Mouse (Mus musculus) adrenal gland (tissue): ENCODE measurements around the gene Zfp365.

ENCODE experiments used
- intact Hi-C: fragments of 180-260 bp; cut with DNase I; formaldehyde crosslinking; loops from one replicate; pipeline ENCODE4 v1.15.1; 2025
- long read RNA-seq, 2 experiments: library from polyadenylated mRNA; unstranded; transcript quantifications; one replicate each; pipeline ENCODE4 v2.0.0; 2020; ENCODE audit warnings: borderline replicate concordance in 1 of 2; ENCODE audit not compliant: insufficient replicate concordance in 1 of 2

The Zfp365 gene
- long read RNA-seq, experiment 1, partial matches to known transcripts = 0 of 1 reads
- long read RNA-seq, experiment 1, other reads (novel, unspliced or antisense) = 1 of 1 reads
- long read RNA-seq, experiment 2 = 0 reads

DNA sequence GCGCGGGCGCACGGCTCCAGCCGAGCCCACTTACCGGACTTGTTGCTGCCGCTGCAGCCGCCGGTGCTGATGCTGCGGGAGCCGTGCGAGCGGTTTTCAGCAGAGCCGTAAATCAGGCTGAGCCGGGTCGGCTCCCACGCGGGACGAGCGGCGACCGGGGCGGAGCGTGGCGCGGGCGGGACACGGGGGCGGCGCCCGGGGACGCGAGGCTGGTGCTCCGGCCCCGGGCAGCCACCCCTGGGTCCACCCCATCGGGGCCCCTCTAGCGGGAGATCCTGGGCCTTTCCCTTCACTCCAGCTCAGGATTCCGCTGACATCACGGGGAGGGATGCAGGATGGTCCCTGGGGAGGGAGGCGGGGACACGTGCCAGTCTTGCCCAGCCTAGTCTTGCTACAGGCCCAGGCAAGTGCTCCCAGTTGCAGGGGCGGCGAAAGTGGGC, at the start of gene Zfp365:
Gene Zfp365 (minus strand): TSS at position 326 of the 440 bp plus-strand sequence.
- intact Hi-C loops = no loop called here

DNA sequence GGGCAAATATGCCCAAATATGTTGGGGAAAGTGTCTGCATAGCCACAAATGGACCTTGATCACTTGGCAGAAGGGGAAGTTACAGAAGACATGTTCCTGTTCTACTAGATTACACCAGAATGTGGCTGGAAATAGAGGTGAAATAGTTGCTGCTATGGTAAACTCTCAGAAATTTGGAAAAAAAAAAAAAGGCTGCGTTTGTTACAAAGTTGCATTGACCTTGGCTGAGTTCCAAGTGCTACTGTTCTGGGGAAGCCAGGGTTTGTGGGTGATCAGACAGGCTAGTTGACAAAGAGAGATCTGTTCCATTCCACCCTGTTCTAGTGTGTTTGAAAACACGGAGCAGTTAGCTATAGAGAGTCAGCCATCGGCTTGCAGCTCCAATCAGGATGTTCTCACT, 47.5 kb upstream of the Zfp365 start:
- intact Hi-C loops = no loop called here

DNA sequence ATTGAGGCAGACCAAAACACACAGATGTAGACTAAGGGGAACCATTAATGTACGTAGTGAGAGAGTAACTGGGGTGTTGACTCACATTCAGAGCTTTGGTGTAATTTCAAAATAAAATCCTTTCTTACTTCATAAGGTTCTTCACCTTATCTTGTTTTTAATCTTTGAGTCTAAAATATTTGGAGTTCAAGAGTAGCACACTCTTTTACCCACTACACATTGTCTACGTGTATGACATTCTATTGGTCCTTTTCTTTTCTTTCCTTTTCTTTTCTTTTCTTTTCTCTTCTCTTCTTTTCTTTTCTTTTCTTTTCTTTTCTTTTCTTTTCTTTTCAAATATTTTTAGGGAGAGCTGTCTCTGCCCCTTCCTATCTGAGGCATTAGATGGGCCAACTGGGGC, 43.5 kb upstream of the Zfp365 start:
- intact Hi-C loops = no loop called here

DNA sequence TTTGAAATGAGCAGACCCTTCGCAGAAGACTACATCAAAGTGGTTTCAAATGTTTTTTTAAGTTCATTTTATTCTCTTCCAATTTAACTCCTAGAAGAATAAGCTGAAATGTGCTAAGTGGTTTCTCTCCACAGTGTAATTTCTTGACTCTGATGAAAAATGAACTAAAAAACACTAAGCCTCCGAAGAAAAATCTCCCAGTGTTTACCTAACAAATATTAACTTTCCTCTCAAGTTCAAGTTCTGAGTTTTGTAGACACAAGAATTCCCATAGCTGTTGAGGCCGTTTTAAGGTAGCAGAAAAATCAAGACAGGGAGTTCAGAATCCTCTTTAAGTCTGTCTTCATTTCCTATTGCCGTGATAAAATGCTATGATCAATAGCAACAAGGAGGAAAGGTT, 39.2 kb upstream of the Zfp365 start:
- intact Hi-C loops = no loop called here

DNA sequence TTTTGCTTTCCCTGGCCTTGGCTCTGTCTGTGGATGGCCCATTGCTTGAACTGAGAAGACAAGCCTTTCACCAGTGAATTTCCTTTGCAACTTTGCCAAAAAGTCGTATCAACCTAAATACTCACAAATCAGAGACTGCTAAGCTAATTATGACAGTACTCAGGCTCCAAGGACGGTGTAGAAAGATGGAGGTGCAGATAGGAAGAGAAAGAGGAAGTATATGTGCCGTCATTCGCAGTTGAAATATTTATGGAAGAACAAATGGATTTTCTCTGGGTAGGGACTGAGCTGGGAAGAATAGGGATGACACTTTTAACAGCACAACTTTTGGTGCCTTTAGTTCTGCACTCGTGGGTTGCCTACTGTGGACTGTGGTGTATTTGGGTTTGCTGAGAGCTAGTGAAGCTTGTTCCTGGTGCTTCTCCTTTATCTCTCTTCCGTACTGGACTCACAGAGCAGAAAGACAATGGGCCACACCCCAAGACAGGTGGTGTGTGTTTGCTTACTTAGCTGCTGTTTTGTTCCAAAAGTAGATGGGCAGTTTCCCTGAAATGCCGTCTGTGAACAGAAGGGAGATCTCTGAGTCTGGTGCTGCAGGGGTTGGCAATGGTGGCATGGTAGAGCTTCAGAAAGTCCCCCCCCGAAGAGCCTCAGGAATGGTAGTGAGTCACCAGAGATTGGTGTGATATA, 37.7 kb upstream of the Zfp365 start:
- intact Hi-C loops = no loop called here

DNA sequence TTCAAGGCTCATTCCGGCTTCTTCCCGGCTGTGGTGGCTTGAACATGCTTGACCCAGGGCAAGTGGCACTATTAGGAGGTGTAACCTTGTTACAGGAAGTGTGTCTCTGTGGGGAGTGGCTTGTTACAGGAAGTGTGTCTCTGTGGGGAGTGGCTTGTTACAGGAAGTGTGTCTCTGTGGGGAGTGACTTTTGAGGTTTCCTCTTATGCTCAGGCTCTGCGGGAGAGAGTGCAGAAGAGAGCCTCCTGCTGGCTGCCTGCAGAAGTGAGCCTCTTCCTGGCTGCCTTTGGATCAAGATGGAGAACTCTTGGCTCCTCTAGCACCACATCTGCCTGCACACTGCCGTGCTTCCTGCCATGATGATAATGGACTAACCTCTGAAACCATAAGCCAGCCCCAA, 31.1 kb upstream of the Zfp365 start:
- intact Hi-C loops = no loop called here

DNA sequence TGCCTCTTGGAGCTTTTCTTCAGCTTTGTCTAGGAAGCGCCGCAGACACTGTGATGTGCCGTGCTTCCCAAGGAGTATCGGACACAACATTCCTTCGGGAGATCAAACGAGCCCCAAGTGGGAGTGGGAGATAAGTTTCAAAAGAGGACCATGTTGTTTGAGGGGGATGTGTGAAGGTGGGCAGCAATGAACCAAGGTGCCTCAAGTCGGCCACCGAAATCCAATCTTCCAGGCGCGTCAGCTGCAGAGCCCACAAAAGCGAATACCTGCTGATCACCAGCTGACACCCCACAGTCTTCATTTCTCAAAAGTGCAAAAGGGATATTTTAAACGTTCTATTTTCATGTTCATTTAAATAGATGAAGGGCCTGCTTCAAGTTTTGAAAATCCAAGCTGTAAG, 27.1 kb upstream of the Zfp365 start:
- intact Hi-C loops = no loop called here

DNA sequence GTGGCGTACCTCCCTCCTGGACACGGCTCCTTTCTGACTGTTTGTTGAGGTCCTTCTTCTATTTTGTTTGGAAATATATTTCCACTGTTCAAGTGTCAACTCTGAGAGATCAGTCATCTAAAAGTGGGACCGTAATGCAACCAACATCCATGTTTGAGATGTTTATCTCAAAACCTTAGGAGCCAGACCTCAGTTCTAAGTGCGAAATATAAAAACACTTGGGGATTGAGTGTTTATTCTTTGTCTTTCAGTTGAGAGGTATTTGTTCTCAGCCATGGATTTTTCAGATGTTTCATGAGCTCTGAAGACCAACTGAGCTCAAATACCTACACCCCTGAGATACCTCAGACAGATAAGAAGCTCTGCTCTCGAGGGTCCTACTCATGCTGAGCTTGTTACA, 25.3 kb upstream of the Zfp365 start:
- intact Hi-C loops = no loop called here

DNA sequence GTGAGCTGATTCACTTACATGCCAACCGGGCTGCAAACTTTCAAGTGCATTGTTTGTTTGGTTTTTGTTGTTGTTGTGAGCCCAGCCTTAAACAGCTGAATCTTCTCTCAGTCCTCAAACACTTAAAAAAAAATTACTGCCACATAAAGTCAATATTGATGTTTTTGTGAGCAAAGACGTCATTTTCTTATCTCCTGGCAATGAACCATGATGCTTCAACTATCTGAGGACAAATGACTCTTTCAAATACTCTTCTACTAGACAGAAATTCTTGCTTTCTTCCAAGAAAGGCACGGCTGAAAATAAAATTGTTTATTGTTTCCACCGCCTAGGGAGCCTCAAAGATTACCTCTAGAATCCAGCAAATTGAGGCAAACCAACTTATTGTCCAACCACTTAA, 24.5 kb upstream of the Zfp365 start:
- intact Hi-C loops = no loop called here

DNA sequence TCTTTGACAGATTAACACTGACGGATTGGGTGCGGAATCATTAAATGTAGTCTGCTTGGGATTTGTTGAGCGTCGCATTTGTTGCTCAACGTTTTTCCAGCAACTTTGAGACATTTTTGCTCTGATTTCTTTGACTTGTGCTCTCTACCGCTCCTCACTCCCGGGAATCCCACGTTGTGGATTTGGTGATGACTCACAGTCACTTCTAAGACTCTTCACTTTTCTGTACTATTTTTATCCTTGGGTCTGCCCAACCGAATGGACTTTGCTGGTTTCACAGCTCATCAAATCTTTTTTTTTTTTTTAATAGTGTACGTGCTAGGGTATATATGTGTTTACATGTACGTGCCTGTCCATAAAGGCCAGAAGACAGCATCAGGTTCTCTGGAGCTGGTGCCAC, 20.3 kb upstream of the Zfp365 start:
- intact Hi-C loops = no loop called here

DNA sequence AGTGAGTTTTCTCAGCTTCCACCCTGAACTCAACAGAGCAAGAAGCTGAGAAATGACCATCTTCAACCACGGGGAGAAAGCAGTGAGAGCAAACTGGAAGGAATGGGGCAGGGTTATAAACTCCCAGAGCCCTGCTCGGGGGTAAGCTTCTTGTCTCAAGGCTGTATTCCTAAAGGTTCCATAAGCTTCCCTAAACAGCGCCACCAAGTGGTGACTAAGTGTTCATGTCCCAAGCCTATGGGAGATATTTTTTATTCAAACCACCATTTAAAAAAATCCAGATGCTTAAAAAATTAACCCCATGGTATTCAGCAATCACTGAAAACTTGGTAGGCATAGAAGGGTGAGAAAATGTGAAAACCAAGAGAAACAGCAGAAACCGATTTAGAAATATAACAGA, 18.9 kb upstream of the Zfp365 start:
- intact Hi-C loops = no loop called here

DNA sequence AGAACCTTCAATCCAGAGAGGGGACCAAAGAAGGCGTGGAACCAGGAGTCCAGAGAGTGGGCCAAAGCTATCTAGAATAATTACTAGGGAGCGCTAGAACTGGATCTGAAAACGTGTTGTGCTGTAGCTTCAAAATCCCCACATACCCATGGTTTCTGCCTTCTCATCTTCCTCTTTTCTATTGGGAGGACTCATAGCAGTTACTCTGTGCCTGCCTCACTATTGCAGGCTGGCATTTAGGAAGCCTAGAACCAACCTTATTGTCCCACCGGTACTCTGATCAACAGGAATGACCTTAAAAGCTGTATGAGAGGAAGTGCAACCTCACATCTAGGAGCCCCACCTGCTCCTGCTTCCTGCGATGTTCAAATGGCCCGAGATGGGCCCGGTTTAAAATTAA, 16.1 kb upstream of the Zfp365 start:
- intact Hi-C loops = no loop called here

DNA sequence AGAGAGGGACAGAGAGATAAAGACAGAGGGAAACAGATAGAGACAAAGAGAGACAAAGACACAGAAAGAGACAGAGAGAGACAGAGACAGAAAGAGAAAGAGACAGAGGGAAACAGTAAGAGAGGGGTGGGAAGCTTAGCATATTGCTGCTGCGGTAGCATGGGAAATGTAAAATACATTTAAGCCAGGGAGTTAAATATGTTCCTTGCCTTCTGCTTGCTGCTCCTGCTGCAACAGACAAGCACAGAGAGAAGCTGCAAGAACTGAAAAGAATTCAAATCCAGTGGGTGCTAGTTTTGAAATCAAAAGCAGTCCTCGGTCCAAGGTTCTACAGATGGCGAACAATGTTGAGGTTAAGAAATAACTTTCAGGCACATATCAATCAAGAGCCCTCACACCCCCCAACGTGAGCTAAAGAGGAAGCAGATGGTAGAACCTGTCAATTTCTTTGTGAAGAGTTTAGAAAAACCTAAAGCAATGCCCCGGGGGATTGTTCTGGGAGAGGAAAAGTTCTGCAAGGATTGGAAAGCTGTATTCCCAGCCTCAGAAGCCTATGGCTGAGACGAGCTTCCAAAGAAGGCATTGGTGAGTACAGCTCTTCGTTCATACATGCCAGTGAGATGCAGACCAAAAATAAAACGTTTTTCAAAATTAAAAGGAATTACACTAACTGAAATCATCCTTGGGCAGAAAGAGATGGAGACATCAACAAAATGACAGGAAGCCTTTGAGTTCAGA, 15.4 kb upstream of the Zfp365 start:
- intact Hi-C loops = no loop called here

DNA sequence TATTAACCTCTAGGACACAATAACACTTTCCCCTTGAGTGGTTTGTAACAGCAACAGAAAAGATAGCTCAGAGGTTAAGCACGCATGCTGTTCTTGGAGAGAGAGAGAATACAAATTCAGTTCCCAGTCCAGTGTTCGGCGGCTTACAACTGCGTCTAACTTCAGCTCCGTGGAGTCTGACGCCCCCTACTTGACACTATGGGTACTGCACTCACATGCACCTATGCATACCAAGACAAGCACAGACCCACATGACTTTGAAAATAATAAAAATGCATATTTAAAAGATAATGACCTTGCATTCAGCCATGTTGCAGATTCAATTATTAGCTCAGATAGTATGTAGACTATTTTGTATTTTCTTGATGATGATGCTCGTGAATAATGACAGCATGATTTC, 11.6 kb upstream of the Zfp365 start:
- intact Hi-C loops = no loop called here

DNA sequence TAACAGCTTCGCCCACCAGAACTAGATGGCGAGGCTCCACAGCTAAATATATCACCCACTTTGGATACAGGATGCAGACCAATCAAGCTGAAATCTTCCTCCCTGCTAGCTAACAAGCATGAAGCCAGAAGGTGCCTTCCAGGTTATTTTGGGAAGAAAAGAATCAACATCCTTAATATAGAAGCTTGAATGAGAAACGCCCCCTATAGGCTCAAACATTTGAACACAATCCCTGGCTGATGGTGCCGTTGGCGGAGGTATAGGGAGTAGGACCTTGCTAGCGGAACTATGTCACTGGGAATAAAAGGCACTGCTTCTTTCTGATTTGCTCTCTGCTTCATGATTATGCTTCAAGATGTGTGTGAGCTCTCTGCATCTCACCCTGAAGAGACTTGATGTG, 9.3 kb upstream of the Zfp365 start:
- intact Hi-C loops = no loop called here

DNA sequence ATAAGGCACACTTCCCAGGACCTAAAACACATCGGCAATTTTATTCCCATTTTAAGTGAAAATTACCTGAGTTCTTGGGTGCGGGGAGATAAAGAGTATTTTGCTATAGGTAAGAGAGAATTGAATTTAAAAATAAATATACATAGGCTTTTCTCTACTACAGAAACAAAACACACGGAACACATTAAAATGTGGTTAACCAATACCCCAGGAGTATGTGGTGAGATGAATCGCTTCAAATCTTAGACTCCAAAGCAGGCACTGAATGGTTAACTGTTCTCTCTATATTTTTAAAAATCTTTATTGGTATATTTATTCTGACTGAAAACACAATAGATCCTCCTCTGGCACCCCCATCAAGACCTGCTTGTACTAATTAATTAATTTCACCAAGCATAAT, 7.2 kb upstream of the Zfp365 start:
- intact Hi-C loops = no loop called here

DNA sequence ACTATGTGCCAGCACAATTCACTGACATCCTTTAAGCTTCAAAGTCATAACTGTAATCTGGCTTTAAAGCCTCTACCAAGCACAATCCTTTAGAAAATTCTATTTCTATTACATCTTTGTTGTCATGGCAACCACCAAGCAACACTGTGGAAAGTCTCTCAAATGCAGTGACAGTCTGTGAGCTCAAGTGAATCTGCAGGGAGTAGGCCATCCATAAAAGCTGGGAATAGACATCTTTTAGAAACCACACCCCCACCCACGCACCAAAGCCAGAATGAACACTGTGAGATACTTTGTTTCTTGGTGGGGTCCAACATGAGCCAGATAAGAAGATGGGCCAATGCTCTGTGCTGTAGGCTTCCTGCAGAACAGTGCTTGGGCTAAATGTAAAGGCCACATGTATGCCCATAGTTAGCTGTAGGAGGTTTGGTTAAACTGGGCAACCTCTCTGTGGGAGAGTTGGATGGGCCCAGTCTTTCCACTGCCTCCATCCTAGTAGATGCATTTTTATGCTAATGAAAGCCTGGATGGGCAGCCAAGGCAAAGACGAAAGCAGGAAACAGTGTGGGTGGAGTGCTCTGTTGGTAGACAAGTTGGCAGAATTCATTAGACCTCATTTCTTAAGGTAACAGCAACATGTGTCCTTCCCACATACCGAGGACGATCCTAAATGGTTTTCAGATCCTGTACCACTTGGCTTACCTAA, 5.9 kb upstream of the Zfp365 start:
- intact Hi-C loops = no loop called here

DNA sequence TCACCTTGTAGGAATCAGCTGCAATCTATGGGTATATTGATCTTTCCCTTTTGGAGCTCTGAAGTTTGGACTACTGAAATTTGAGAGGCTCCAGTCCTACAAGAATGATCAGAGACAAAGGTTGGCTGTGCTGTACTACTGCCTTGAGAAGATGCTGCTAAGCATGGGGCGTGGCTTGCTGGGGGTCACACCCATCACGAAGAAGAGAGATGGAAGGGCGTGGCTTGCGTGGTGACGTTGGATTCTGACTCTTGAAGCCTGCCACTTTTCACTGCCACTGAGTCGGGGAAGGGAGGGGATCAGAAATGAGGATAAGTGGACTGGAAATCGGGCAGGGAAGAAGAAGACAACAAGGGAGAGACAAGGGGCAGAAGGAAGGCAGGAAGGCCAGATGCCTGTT, 4.9 kb upstream of the Zfp365 start:
- intact Hi-C loops = no loop called here

DNA sequence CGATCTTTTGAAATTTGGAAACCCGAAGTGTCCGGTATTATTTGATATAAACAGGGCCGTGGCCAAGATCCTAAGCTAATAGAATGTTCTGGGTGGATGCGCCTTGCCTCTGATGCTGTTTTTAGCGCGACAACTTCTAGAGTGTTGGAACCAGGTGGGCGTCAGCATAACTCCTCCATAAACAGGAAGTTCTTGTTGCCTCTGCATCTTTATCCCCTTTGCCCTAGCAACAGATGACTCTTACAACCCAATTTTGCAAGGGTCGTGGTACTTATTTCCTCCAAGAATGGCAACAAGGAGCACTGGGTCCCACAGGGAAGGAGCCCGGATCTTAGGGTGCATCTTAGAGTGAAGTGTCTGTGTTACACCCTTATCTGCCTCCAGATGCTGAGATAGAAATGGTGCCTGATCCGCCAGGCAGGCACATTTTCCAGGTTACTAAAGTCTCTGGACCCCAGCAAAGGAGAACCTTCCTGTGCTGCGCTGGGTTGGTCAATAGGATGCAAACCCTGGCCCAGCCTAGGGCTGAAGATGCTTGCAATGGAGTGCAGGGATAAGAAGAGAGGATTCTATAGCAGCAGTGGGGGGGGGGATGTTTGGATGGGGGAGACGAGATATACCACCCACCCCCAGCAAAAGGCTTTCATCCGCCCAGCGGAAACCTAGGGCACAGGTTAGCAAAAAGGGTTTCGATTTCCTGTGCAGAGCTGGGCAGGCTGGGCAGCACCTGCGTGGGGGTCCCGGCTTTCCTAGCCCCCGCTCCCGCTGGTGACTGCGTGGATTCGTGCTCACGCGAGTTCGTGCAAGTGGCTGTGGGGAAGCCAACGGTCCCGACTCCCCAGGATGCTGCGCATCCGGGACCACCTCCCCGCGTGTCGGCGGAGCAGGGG, 770 bp downstream of the Zfp365 start:
- intact Hi-C loops = no loop called here

DNA sequence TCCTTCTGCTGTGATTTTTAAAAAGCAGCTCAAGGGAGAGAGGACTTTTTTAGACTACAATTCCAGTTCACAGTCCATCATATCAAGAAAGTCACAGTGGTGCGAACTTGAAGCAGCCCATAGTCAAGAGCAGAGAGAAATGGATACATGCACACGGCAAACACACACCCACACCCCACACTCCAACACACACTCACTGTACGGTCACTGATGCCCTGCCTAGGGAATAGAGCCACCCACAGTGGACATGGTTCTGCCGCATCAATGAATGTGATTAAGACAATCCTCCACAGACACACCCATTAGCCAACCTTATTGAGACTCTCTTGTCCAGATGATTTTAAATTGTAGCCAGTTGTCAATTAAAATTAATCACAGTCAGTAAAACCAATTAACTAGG, 4.5 kb downstream of the Zfp365 start:
- intact Hi-C loops = no loop called here

DNA sequence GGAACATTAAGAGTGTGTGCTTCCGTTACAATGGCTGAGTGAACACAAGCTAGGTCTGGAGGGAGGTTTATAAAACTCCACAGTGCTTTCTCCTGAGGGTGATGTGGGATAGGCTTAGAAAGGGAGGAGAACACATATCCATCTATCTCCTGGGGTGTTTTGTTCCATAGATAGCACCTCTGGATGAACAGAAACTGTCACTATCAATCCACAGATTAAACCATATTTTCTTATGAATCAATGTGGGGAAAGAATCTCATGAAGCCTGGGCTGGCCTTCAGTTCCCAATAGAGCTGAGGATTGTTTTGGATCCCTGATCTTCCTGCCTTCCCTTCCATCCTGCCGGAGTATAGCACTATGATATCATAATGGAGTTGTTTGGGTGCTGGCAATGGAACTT, 5.5 kb downstream of the Zfp365 start:
- intact Hi-C loops = no loop called here
